Mouse (Mus musculus): ENCODE results near the gene Ccdc38.

DNA sequence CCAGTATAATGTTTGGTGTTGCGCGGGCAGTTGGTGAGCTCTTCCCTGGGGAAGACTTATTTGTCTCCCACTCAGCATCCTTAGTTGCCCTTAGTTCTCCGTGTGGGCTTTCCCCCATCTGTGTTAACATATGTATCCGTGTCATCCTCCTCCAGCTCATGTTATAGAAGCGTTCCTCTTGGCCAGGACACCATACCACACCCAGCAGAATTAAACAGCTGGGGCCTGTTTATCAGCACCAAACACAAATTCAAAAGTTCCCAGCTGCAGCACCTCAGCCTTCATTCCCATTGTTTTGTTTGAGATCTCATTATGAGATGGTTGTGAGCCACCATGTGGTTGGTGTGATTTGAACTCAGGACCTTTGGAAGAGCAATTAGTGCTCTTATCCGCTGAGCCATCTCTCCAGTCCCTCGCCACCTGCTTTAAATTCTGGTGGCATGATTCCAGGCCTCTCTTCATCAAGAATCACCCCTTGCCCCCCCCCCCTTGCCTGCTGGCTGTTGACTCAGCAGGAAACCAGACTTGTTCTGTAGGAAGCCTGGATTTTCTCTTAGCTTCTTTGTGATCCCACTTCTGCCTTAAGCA lies 32.0 kb upstream of the Ccdc38 start:
- no peak for TF ChIP-seq CTCF (IDR thresholded peaks at IDR 0.05; ENCODE audit: control insufficient read depth, insufficient read depth, insufficient replicate concordance, low read depth, low read length)
- no peak for TF ChIP-seq POLR2A (IDR thresholded peaks at IDR 0.05; ENCODE audit: control insufficient read depth, low read depth, low read length)
